Mouse (Mus musculus): ENCODE data around the gene Dnmt1. TPM values are rescaled to one million over a fixed set of nuclear protein-coding genes. Genes with fewer than 3 reads are reported as not detected.
"Not testable (repeated sequence)": the region's sequence is repeated elsewhere in the genome, so short reads cannot be mapped to it uniquely, and the experiment has no call there.

The Dnmt1 gene
- total RNA-seq (2021), result 10 to 100 TPM; 11.6 to 12.8 TPM
- long read RNA-seq, experiment 1, full-length matches to known transcripts, result 1 of 6 reads
- long read RNA-seq, experiment 1, partial matches to known transcripts, result 4 of 6 reads
- long read RNA-seq, experiment 1, other reads (novel, unspliced or antisense), result 1 of 6 reads
- long read RNA-seq, experiment 2, full-length matches to known transcripts, result 1 of 15 reads
- long read RNA-seq, experiment 2, partial matches to known transcripts, result 4 of 15 reads
- long read RNA-seq, experiment 2, other reads (novel, unspliced or antisense), result 10 of 15 reads

DNA sequence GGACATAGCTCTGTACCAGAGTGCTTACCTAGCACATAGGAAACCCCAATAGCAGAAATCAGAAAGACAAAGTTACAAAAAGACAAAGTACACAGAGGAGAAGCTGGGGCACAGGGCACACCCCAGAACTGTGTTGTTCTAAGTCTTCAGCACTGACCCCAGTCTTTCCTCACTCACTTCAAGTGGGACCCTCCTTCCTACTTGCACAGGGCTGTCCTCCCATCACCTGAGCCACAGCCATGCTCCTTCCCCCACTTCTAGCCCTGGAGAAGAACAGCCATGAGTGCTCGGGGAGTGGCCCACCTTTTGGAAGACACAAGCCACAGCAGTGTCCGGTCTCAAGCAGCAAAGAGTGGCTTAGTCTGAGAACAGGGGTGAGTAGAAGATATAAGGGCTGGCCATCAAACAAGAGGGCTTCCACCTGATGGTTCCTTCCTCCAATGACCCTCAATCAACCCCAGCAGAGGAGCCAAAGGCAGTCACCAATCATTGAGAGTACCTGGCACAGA is at the start of gene Dnmt1:
TSS of gene Dnmt1 (minus strand) at position 459 of the 509 bp plus-strand sequence.
- intact Hi-C loops (cut with DNase I; ENCODE audit: low total_unique reads), result loop anchor here (5.0 kb wide), 1 partner anchor 42 kb away; no protein-coding TSS in a partner anchor
- no peak for DNase-seq

DNA sequence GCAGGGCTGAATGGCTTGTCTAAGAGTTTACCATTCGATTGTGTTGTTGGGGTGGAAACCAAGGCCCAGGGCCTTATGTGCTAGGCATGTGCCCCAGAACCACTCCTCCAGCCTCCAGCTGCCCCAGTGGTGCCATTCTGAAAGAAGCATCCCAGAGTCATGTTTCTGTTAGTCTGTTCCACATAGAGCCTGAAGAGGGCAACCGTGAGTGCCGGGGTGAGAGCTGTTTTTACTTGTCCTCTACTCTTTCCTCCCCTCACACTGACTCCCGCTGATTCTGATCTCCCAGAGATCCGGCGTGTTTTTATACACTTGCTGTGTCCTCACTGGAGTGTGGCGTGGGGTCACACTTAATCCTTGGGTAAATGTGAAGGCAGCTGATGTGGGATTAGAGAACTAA is 48.3 kb upstream of the Dnmt1 start:
- no peak for DNase-seq
- intact Hi-C loops (cut with DNase I; ENCODE audit: low total_unique reads), result no loop called here

DNA sequence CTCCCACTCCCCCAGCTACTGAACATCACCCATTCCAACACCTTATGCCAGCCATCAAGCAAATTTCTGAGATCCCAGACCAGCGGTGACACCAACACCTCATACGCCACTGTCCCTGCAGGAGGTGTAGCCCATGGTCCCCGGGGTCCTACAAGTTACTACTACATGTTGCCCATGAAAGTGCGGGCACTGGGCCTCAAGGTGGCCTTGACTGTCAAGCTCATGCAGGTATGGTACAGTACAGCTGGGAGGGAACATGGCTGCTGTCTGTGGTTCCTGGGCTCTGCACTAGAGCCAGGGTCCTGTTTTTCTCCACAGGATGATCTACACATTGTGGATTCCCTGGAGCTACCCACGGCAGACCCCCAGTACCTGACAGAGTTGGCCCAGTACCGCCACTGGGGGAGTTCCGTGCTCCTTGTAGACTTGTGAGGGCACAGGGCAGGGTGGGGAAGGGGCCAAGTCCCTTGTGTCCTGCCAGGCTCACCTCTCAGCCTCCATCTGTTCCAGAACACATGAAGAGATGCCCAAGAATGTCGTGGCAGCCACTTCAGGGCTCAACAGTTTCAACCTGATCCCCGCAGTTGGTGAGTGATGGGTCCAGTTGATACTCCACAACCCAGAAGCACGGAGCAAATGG is 47.7 kb upstream of the Dnmt1 start:
- no peak for DNase-seq
- intact Hi-C loops (cut with DNase I; ENCODE audit: low total_unique reads), result no loop called here

DNA sequence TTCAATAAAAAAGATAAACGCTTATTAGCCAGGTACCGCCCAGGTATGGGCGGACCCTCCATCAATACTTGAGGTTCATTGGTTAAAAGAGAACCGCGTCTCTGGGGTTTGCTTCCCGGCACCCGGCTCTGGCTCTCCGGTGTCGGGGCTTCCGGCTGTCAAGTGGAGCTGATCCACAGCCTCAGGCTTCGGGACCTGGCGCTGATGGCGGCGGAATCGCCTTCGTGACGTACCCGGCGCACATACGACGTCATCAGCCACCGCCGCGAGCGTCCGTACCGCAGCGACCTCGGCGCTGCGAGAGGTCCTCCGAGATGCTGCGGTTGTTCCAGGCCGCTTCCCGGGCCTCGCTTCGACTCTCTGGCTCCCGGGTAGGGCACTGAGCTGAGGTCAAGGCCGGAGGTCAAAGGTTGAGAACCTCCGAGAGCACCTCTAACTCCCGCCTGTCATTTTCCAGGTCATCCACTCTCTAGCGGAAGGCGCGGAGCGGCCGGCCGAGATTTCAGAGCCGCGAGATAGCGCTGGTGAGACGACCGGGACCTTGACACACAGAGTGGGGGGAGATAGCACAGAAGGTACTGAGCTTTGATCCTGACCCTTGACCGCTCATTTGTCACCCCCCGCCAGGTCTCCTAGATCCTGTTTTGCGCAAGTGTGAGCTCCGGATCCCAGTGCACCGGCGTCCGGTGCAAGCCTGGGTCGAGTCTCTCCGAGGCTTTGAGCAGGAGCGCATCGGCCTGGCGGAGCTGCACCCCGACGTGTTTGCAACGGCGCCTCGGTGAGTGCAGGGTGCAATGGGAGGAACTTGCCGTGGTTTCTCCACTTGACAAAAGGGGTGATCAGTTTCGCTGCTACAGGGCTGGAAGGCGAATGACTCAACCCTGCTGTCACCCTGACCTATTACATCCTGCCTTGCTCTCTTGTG is 43.2 kb upstream of the Dnmt1 start, which contains the start of gene Mrpl4:
TSS of gene Mrpl4 (plus strand) at position 112 of the 925 bp plus-strand sequence.
- intact Hi-C loops (cut with DNase I; ENCODE audit: low total_unique reads), result no loop called here
- DNase-seq, result peak; percentile 82

DNA sequence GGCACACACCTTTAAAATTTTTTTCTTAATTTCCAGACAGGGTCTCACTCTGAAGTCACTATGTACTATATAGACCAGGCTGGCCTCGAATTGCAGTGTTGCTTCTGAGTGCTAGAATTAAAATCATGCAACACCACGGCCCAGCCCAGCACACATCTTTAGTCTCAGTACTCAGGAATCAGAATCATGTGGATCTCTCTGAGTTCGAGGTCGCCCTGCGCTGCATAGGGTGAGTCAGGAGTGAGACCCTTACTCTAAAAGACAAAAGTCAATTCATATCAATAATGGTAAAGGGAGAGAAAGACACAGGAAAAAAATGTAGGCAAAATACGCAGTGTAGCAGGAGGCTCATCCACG is 42.6 kb upstream of the Dnmt1 start:
- DNase-seq, result no peak
- intact Hi-C loops (cut with DNase I; ENCODE audit: low total_unique reads), result no loop called here

DNA sequence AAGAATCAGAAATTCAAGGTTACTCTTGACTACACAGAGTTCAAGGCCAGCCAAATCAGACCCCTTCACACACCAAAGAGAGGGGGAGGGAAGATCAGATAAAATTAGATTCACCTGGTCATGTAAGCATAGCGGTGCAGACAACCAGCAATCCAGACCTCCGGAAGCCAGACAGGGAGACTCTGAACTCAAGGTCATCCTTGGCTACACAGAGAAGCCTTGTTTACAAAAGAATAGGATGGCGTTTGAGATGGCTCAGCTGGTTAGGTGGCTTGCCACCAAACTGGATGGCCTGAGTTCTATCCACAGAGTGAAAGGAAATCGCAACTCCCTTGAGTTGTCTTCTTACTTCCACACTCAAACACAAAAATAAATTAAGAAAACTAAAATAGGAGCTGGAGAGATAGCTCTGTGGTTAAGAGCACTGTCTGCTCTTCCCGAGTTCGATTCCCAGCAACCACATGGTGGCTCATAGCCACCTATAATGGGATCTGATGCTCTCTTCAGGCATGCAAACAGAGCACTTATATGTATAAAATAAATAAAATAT is 42.0 kb upstream of the Dnmt1 start:
- DNase-seq, result no peak
- intact Hi-C loops (cut with DNase I; ENCODE audit: low total_unique reads), result no loop called here

DNA sequence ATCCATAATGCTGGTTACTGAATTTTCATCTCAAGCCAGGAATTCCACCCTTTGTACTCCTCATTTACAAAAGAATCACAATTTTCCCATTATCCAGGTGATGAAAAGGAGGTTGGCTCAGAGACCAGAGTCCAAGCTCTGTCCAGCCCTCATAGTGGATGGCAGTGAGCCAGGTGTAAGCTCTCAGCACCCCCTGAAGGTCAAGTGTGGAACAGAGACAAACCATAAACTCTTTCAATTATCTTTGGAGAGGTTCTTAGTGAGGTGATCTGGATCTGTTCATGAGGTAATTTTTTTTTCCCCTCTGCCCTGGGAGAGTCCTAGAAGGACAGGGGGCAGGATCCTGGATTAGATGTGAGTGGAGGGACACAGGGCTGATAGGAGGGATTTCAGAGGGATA is 41.1 kb upstream of the Dnmt1 start:
- no peak for DNase-seq
- intact Hi-C loops (cut with DNase I; ENCODE audit: low total_unique reads), result no loop called here

DNA sequence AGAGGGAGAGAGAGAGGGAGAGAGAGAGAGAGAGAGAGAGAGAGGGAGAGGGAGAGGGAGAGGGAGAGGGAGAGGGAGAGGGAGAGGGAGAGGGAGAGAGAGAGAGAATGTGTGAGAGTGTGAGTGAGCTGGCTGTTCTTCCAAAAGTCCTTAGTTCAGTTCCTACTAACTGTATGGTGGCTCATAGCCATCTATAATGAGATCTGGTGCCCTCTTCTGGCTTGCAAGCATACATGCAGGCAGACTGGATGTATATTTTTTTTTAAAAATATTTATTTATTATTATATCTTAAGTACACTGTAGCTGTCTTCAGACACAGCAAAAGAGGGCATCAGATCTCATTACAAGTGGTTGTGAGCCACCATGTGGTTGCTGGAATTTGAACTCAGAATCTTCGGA is 38.6 kb upstream of the Dnmt1 start:
- intact Hi-C loops (cut with DNase I; ENCODE audit: low total_unique reads); DNase-seq: not testable (repeated sequence)

DNA sequence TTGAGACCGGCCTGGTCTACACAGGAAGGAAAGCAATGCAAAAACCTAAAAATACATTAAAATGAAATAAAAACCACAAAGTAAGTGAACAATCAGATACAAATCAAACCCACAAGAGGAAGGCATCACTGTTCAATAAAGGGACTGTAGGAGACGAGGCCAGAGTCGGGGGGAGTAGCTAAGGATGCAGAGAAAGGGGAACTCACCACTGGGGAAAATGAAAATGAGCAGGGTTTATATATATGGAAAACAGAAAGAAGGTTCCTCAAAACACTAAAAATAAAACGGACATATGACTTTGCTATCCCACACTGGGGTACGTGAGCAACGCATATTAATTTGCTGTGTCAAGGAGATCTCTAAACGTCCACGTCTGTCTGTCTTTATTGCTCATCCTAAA is 37.4 kb upstream of the Dnmt1 start:
- DNase-seq, result no peak
- intact Hi-C loops (cut with DNase I; ENCODE audit: low total_unique reads), result no loop called here

DNA sequence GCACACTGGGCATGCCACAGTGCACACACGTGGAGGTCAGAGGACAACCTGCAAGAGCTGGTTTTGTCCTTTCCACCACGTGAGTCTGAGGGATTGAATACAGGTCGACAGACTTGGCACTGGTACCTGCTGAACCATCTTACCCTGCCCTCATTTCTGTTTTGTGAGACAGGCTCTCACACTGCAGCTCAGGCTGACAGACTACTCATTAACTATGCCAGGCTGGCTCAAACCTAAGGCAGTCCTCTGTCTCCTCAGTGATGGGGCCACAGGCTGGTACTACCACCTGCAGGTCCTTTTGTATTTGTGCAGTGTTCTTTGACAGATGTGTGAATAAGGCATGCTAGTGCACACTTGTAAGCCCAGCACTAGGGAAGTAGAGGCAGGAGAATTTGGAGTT is 35.4 kb upstream of the Dnmt1 start:
- intact Hi-C loops (cut with DNase I; ENCODE audit: low total_unique reads), result no loop called here
- DNase-seq, result no peak

DNA sequence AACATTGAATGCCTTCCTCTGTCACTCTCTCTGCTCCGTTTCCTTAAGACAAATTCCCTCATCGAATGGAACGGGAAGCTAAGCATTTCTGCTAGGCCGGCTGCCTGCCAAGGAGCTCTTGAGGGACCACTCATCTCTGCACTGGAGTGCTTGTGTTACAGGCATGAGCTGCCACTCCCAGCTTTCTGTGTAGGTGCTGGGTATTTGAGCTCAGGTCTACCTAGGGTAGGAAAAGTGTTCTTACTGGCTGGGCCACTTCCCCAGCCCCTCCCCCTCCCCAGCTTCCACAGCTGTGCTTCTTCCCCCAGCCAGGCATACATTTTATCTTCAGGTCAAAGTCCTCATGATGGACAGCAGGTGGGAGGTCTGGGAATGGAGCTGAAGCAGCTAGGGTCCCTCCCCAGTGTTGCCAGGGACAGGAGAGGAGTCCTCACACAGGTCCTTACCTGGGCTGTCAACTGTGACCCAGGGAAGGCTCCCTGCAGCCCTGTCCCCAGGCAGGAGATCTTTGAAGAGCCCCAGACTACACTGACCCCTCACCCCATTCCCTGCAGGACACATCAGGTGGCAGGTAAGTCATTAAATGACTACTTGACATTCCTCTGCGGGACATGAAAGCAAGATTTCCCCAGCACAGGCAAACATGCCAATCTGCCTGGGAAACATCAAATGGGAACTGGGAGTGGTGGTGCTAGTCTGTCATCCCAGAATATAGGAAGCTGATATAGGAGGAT is 33.6 kb upstream of the Dnmt1 start:
- intact Hi-C loops (cut with DNase I; ENCODE audit: low total_unique reads), result loop anchor here (5.0 kb wide), 1 partner anchor 86 kb away; no protein-coding TSS in a partner anchor
- DNase-seq, result no peak

DNA sequence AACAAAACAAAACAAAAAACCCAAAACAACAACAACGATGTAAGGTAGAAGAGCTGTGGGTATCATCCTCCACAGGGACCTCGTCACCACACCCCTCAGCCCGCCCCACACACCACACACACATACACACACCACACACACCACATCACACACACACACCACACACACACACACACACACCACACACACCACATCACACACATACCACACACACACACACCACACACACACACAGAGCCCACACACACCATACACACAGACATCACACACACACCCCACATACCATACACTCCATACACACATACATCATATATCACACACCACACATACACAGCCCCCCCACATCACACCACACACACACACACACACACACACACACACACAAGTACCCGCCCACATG is 31.9 kb upstream of the Dnmt1 start:
- intact Hi-C loops (cut with DNase I; ENCODE audit: low total_unique reads), result loop anchor here (5.0 kb wide), 1 partner anchor 84 kb away; no protein-coding TSS in a partner anchor
- DNase-seq, result no peak

DNA sequence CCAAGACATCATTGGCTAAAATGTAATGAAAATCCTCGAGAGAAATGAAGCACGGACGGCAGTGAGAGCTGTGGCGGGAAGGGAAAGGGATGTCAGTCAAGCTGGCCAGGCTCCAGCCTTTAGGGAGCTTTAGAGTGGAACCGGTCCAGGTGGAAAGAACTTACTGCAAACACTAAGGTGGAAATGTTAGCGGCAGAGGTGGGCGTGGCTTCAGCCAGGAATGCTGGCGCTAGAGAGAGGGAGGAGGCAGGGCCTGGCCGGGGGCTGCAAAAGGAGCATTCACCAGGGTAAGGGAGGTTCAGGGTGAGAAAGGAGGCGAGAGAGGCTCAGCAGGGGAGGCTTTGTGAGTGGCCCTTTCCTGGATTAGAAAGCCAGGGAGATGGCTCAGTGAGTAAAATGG is 31.2 kb upstream of the Dnmt1 start:
- peak; percentile 24 for DNase-seq
- intact Hi-C loops (cut with DNase I; ENCODE audit: low total_unique reads), result loop anchor here (5.0 kb wide), 1 partner anchor 84 kb away; no protein-coding TSS in a partner anchor

DNA sequence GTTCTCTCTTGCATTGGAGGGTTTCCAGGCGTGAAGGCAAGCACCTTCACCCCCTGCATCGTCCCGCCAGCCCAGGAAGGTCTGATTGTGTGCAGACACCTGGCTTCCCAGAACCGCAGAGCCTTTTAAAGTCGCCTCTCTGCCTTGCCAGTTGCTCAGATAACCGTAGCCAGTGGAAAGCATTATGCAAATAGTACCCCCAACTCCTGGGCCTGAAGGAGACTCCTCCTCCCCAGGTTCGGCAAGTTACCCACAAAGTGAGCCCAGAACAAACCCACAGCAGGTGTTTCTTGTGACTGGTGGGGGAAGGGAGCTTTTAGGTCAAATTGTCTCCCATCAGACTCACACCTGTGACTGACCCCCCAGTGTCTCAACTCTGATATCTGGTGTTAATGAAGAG is 28.3 kb upstream of the Dnmt1 start:
- DNase-seq, result no peak
- intact Hi-C loops (cut with DNase I; ENCODE audit: low total_unique reads), result no loop called here

DNA sequence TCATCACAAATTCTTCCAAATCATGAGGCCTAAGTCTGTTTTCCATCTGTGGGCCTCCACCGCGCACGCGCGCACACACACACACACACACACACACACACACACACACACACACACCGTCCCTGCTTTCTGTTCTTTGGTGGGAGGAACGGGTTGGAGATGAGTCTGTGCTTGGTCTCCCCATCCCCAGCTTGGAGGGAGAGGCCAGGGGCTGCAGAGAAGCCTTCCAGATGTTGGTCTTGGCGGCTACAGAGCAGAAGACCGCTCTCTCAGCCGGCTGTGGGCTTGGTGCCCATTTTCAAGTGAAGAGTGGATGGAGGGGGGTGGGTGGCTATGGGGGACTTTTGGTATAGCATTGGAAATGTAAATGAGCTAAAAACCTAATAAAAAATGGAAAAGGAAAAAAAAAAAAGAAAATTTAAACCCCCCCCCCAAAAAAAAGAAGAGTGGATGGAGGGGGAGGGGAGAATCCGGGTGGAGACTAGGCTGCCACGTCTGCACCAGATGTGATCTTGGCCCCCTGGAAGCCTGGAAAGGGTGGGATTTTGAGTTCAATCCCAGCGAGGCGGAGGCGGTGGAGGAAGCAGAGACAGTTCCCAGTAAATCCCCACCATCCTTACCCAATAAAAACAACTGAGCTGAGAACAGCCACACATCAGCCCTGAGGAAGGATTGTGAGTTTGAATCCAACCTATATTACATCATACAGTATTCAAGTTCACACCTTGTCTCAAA is 27.4 kb upstream of the Dnmt1 start:
- DNase-seq, result peak; percentile 70
- intact Hi-C loops (cut with DNase I; ENCODE audit: low total_unique reads), result no loop called here

DNA sequence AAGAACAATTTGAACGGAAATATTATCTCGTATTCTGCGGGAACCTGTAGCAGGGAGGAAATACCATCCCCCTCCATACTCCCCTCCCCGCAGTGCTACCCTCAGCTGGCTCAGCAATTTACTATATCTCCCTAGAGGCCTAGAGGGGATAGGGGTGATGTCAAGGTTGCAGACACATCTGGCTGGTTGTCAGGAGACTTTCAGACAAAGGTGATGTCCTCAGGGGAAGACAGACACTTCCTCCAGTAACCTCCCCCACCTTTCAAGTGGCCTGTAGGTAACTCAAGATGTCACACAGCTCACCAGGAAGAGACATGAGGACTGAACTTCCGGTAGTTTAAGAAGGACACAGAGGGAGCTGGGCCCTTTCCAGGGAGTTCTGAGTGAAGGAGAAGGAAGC is 23.5 kb upstream of the Dnmt1 start:
- intact Hi-C loops (cut with DNase I; ENCODE audit: low total_unique reads), result no loop called here
- no peak for DNase-seq

DNA sequence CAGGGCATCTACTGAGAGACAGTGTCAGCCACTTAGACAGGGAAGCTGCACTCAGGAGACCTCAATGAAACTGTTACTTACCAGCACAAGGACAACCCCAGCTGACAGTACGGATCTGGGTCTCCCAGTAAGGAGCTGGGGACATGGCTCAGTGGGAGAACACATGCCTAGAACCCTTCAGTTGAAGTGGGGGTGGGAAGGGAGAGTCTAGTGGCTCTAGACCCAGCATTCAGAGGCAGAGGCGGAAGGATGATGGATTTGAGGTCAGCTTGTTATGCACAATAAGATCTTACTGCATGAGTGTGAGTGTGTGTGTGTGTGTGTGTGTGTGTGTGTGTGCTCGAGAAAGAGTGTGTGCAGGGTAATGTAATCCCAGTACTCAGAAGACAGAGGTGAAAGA is 22.5 kb upstream of the Dnmt1 start:
- no peak for DNase-seq
- intact Hi-C loops (cut with DNase I; ENCODE audit: low total_unique reads), result no loop called here

DNA sequence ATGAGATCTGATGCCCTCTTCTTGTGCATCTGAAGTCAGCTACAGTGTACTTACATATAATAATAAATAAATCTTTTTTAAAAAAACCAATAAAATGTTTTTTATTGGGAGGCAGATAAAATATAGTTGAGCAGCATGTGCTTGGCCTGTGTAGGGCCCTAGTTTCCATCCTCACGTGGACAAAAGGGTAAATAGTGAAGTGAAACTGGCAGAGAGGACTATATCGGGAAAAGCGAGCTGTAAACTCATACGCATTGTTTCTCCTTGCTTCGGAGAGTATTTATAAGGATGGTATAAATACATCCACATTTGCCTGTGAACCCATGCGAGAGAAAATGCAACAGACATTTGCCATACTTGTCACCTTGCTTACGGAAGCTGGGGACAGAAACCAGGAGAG is 20.1 kb upstream of the Dnmt1 start:
- intact Hi-C loops (cut with DNase I; ENCODE audit: low total_unique reads), result no loop called here
- no peak for DNase-seq

Measured in gastrocnemius, postnatal 14 days (tissue).